Mouse (Mus musculus): ENCODE measurements around the gene Mgst3. TPM values are rescaled to one million over a fixed set of nuclear protein-coding genes. Genes with fewer than 3 reads are reported as not detected.
A peak's percentile ranks its signal among the peaks of the same experiment; 100 is the strongest.

Gene Mgst3
- polyA plus RNA-seq, 1 experiment from 2014 or later = 111 TPM

Small RNA genes lying within 50 kb of the gene (microRNA-seq; reads per million reads assigned to microRNA genes)
- gene Gm25911 = 2.8 reads per million, percentile 3 among the genes with 10 or more reads in this experiment

Other genes with a start within 250 kb of the Mgst3 start
- 80.6 and 114 TPM in 2 replicates for gene Uck2, start 108.5 kb downstream of the Mgst3 start, polyA plus RNA-seq (2016; fragmentation: Nextera tagmentation; extraction: Ambion mirVana)
- gene Tmco1, start 85.5 kb downstream of the Mgst3 start, polyA plus RNA-seq (2016; fragmentation: Nextera tagmentation; extraction: Ambion mirVana) = 79.1 and 88.0 TPM in 2 replicates
- gene Aldh9a1, start 43.9 kb downstream of the Mgst3 start, polyA plus RNA-seq (2016; fragmentation: Nextera tagmentation; extraction: Ambion mirVana) = 44.4 and 59.4 TPM in 2 replicates
- gene Lrrc52, start 72.9 kb upstream of the Mgst3 start, polyA plus RNA-seq (2016; fragmentation: Nextera tagmentation; extraction: Ambion mirVana) = 0.19 TPM in 1 of 2 replicates, not detected in the other
- 2.0 and 3.5 TPM in 2 replicates for gene Rxrg, start 204.5 kb upstream of the Mgst3 start, polyA plus RNA-seq (2016; fragmentation: Nextera tagmentation; extraction: Ambion mirVana)

All from heart, embryonic 10.5 days (tissue).